Mouse (Mus musculus) heart, embryonic 13.5 days (tissue): ENCODE data around the gene Snx29. TPM values are rescaled to one million over a fixed set of nuclear protein-coding genes. Genes with fewer than 3 reads are reported as not detected.

Experiments used
- ATAC-seq: fragments of 200-750 bp; cut with Nextera tagmentation; 2 replicates; pipeline ENCODE4 v1.8.0; 2017; ENCODE audit warnings: moderate TSS enrichment; ENCODE audit not compliant: insufficient number of reproducible peaks, low FRiP score, low TSS enrichment; ENCODE audit errors: extremely low read depth
- H3K27ac ChIP-seq: fragments of 300-500 bp; sonication (generic); replicated peaks from 2 replicates; pipeline ENCODE4 v1.5.1; 2015; ENCODE audit warnings: moderate library complexity, mild to moderate bottlenecking, inconsistent platforms
- H3K27me3 ChIP-seq: fragments of 300-500 bp; sonication (generic); replicated peaks from 2 replicates; pipeline ENCODE4 v1.6.1; 2015; ENCODE audit warnings: mild to moderate bottlenecking, inconsistent platforms
- H3K36me3 ChIP-seq: fragments of 300-500 bp; sonication (generic); 2 replicates; pipeline ENCODE4 v1.6.1; 2015; ENCODE audit warnings: mild to moderate bottlenecking, inconsistent platforms
- H3K4me1 ChIP-seq: fragments of 300-500 bp; sonication (generic); 2 replicates; pipeline ENCODE4 v1.6.1; 2015; ENCODE audit warnings: inconsistent platforms
- H3K4me2 ChIP-seq: fragments of 300-500 bp; sonication (generic); 2 replicates; pipeline ENCODE4 v1.6.1; 2015; ENCODE audit warnings: inconsistent platforms, mild to moderate bottlenecking, moderate library complexity
- H3K4me3 ChIP-seq: fragments of 300-500 bp; sonication (generic); 2 replicates; pipeline ENCODE4 v1.5.1; 2015; ENCODE audit warnings: moderate library complexity, mild to moderate bottlenecking, inconsistent platforms
- H3K9ac ChIP-seq: fragments of 300-500 bp; sonication (generic); 2 replicates; pipeline ENCODE4 v1.6.1; 2015; ENCODE audit warnings: inconsistent platforms, mild to moderate bottlenecking, moderate library complexity
- H3K9me3 ChIP-seq: fragments of 300-500 bp; sonication (generic); 2 replicates; pipeline ENCODE4 v1.6.1; 2016; ENCODE audit warnings: inconsistent platforms
- WGBS: fragments of 180-500 bp; shearing (Covaris S2); methylation state at CpG from one replicate; pipeline ENCODE4 v1.1.7; 2015; ENCODE audit warnings: mixed read lengths; 5-methylcytosine and 5-hydroxymethylcytosine counted together
- polyA plus RNA-seq: library from polyadenylated mRNA; unstranded; fragments of >200 nt; fragmentation: Nextera tagmentation; extraction: Ambion mirVana; gene quantifications from 2 replicates; pipeline ENCODE4 v1.2.1, GENCODE M21; 2015

Snx29 gene
- polyA plus RNA-seq, 1 experiment from 2014 or later, result 6.0 TPM

DNA sequence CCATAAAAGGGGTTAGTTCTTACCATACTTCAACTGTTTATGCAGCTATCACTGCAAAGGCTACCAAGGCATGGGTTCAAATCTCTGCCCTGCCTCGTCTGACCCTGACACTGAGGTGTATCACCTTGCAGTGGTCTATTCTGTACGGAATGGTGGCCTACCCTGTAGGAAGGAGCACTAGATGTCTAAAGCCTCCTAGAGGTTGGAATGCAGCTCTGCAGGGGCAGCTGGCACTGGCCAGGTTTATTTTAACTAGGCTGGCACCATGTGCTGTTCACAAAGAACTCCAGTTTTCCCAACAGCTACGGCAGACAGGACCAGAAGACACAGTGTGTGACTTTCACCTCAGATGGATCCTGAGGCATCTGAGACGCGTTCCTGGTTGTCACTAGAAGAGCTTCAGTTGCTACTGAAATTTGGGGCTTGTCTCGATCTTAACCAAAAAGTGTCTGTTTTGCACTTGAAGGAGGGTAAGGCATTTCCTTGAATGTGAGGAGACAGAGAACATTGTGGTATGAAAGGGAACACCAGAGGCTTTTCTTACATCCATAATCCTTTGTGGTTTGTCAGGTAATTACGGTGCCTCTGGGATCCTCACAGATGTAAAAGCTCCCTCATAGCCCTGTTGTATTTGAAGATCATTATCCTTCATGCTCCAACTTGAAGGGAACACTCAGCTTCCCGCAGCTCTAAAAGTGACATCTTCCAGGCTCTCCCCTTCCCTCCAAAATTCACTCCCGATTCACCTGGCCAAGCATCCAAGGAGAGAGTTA, 305.3 kb downstream of the Snx29 start:
- no peaks in the 10 kb centered on the region for H3K36me3 ChIP-seq
- no peaks in the 10 kb centered on the region for H3K27me3 ChIP-seq
- 0 out of 2 replicates have a peak, but pooled peaks cover 5% of the 10 kb centered on the region for H3K4me1 ChIP-seq
- no peak overlapping the region for H3K4me3 ChIP-seq
- no peak overlapping the region for H3K9ac ChIP-seq
- H3K4me2 ChIP-seq, result no peak overlapping the region
- H3K27ac ChIP-seq, result no peak overlapping the region
- no peak for ATAC-seq
- H3K9me3 ChIP-seq, result no peaks in the 10 kb centered on the region
- 76% methylated on average over 9 of the region's 9 CpGs for WGBS

DNA sequence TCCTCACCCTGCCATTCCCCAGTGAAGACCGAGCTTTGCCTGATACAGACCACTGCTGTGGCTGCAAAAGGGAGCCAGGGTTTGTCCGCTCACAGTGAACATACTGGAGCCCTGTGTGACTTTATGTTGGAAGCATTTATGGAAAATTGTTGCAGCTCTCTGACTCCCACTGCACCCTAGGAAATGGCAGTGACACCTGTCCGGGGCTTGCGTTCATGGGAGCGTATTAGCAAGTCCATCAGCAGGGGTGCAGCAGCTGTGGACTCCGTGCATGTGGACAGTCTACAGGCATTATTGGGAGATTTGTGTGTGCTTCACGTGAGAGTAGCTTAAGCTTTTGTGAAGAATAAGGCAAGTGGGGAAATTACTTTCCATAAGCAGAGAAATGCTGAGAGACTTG, 307.0 kb downstream of the Snx29 start:
- ATAC-seq, result no peak
- H3K4me1 ChIP-seq, result 0 out of 2 replicates have a peak, but pooled peaks cover 5% of the 10 kb centered on the region
- H3K27ac ChIP-seq, result no peak overlapping the region
- H3K36me3 ChIP-seq, result no peaks in the 10 kb centered on the region
- H3K4me3 ChIP-seq, result no peak overlapping the region
- no peak overlapping the region for H3K4me2 ChIP-seq
- H3K27me3 ChIP-seq, result no peaks in the 10 kb centered on the region
- no peaks in the 10 kb centered on the region for H3K9me3 ChIP-seq
- 85% methylated on average over 7 of the region's 7 CpGs for WGBS
- no peak overlapping the region for H3K9ac ChIP-seq

DNA sequence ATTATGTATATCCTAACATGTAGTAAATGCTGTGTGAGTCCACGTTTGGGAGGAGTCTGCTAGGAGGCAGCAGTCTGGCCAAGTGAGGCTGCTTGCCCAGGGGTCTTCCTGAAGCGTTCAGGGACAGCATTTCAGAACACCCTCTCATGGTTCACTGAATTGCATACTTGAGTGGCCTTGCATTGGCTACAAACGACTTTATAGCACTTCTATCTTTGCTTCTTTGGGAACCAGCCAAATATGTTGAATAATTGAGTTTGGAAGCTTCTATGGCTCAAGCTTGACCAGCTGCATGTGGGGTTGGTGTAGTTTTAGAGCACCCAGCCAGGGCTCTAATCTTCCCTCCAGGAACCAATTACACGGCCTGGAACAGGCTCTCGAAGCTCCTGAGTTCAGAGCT, 307.8 kb downstream of the Snx29 start:
- Histone ChIP-seq H3K36me3 (no peaks in the 10 kb centered on the region), H3K9me3 (no peaks in the 10 kb centered on the region), H3K4me1 (0 out of 2 replicates have a peak, but pooled peaks cover 5% of the 10 kb centered on the region), H3K27ac (no peak overlapping the region), H3K4me3 (no peak overlapping the region), H3K9ac (no peak overlapping the region), H3K27me3 (no peaks in the 10 kb centered on the region), H3K4me2 (no peak overlapping the region)
- no peak for ATAC-seq
- WGBS, result 48% methylated on average over 5 of the region's 5 CpGs

DNA sequence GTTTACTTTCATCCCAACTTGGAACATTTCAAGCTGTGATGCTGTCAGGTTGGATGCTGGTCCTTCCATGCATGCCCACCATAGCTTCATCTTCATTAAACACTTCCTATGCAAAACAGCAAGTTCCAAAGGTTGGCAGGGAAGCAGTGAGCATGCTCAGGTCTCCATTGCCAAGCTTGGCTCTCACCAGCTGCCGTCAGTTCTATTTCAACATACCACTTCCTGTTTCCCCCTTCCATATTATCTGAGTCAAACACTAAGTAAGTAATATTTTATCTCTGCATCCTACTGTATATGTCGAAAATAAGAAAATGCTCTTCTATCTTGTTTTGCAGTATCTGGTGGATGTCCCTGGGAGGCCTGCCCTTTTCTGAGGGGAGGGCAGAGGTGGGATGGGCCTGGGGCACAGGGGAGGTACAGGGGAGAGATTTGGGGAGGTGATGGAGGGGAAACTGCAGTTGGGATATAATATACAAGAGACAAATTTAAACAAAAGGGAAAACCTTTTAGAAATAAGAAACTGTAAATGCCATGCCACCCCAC, 309.6 kb downstream of the Snx29 start:
- Histone ChIP-seq H3K9ac (no peak overlapping the region), H3K27ac (no peak overlapping the region), H3K9me3 (no peaks in the 10 kb centered on the region), H3K27me3 (no peaks in the 10 kb centered on the region), H3K4me1 (peaks cover 17% of the 10 kb centered on the region), H3K4me2 (no peak overlapping the region), H3K36me3 (no peaks in the 10 kb centered on the region), H3K4me3 (no peak overlapping the region)
- 50% methylated on average over 2 of the region's 2 CpGs for WGBS
- no peak for ATAC-seq

DNA sequence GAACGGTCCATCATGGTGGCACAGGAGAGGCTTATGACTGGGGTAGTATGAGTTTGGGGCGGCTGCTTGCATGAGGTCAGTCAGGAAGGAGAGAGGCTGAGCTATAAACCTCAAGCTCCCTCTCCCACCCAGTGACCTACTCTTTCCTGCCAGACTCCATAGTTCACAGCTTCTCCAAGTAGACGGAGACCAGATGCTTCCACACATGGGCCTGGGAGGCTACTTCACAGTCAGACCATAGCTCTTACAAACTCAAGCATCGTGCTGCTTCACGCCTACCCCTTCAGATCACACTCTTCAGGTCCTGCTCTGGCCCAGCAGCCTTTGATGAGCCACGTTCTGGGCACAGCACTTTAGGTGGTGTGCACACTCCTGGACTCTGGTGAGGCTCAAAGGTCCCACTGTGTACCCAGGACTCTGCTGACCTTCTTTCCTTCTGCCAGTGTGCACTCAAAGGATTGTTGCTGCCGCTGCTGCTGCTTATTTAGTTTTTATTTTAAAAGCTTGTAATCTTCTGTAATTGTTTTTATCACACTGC, 313.6 kb downstream of the Snx29 start:
- WGBS, result 64% methylated on average over 7 of the region's 7 CpGs

DNA sequence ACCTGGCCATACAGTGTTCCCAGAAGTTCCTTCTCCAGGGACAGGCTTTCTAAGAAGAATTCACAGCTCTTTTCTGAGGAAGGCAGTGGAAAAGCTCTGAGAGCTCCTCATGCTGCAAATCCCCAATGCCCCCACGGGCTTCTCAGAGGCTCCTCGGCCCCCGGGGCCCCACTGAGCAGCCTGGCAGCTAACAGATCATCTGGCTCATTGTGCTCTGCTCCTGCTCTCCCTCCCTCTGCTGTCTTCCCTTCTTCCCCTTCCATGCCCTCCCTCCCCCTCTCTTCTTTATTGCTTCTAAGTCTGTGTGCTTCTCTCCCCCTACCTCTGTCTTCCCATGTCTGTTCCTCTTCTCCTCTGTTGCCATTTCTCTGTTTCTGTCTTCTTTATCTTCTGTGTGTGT, 314.2 kb downstream of the Snx29 start:
- 10% methylated on average over 3 of the region's 3 CpGs for WGBS
- H3K9me3 ChIP-seq, result no peaks in the 10 kb centered on the region
- H3K4me3 ChIP-seq, result no peak overlapping the region
- H3K36me3 ChIP-seq, result no peaks in the 10 kb centered on the region
- H3K27ac ChIP-seq, result no peak overlapping the region
- peak overlapping the region; percentile 42; the same call in 1 of the 2 replicates for H3K9ac ChIP-seq
- H3K27me3 ChIP-seq, result no peaks in the 10 kb centered on the region
- no peak overlapping the region for H3K4me2 ChIP-seq
- H3K4me1 ChIP-seq, result peaks cover 12% of the 10 kb centered on the region
- ATAC-seq, result no peak

More for the DNA sequence above, 313.6 kb downstream of the Snx29 start:
- Histone ChIP-seq H3K9ac (peak overlapping the region; percentile 42; the same call in 1 of the 2 replicates), H3K4me2 (no peak overlapping the region), H3K4me3 (no peak overlapping the region), H3K27me3 (no peaks in the 10 kb centered on the region), H3K9me3 (no peaks in the 10 kb centered on the region), H3K36me3 (no peaks in the 10 kb centered on the region), H3K27ac (no peak overlapping the region), H3K4me1 (peaks cover 12% of the 10 kb centered on the region)
- no peak for ATAC-seq

DNA sequence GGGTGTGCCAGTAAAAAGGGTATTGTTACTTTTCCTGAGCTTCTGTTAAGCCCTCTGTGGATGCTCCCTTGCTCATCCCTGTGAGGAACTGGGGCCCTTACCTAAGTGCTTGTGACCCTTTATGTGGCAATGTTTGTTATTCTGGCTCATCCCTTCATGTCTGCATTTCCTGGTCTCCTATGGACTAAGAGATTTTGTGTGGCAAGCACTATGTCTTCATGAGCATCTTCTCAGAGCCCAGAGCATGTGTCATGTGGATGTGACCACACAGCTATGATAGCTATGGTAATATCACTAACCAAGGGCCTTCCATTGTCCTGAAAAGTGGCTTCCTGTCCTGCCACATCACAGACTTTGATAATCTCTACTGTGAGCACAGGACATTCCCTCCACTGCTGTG, 315.1 kb downstream of the Snx29 start:
- H3K27me3 ChIP-seq, result no peaks in the 10 kb centered on the region
- H3K27ac ChIP-seq, result no peak overlapping the region
- no peak for ATAC-seq
- H3K4me1 ChIP-seq, result peaks cover 17% of the 10 kb centered on the region
- no peaks in the 10 kb centered on the region for H3K36me3 ChIP-seq
- no peak overlapping the region for H3K9ac ChIP-seq
- no peak overlapping the region for H3K4me2 ChIP-seq
- no peak overlapping the region for H3K4me3 ChIP-seq
- no peaks in the 10 kb centered on the region for H3K9me3 ChIP-seq

DNA sequence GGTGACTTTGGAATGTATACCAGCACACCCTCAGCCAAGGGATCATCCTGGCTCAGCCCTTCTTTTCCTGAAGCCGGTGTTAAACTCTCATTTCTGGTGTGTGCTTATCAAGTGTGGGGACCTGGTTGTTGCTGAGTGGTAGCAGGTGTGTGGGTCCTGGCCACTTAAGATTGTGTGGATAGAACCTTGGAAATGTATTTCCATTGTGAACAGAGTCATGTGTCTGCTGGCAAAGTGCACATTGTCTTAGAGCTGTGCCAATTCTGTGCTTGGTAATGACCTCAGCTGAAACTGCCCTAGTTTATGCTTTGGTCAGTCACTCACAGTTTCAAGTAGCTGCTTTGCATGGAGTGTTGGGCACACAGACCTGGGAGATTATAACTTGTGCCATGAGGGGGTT, 316.0 kb downstream of the Snx29 start:
- Histone ChIP-seq H3K27me3 (no peaks in the 10 kb centered on the region), H3K4me2 (no peak overlapping the region), H3K27ac (no peak overlapping the region), H3K36me3 (no peaks in the 10 kb centered on the region), H3K9me3 (no peaks in the 10 kb centered on the region), H3K9ac (no peak overlapping the region), H3K4me3 (no peak overlapping the region), H3K4me1 (peaks cover 23% of the 10 kb centered on the region)
- no peak for ATAC-seq
- WGBS, result 24% methylated on average over 1 of the region's 1 CpGs

DNA sequence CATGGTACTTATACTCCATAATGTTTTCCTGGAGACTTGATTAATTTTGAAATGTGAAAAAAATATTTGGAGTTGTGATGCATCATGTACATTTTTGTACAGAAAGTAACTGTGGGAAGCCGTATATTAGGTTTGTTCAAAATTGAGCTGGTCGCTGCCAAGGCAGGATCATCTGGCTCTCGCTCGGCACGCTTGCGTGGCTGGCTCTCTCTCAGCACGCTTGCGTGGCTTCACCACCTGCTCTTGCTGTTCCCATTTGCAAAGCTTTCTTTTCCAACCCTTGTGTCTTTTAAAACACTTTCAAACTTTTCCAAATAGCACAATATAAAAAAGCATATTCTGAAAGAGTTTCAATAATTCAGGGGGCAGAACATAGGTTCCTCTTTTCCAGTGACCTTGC, 317.2 kb downstream of the Snx29 start:
- Histone ChIP-seq H3K36me3 (no peaks in the 10 kb centered on the region), H3K27me3 (no peaks in the 10 kb centered on the region), H3K4me1 (peaks cover 23% of the 10 kb centered on the region), H3K9me3 (no peaks in the 10 kb centered on the region), H3K4me3 (no peak overlapping the region), H3K4me2 (no peak overlapping the region), H3K9ac (no peak overlapping the region), H3K27ac (no peak overlapping the region)
- no peak for ATAC-seq
- 93% methylated on average over 8 of the region's 8 CpGs for WGBS

DNA sequence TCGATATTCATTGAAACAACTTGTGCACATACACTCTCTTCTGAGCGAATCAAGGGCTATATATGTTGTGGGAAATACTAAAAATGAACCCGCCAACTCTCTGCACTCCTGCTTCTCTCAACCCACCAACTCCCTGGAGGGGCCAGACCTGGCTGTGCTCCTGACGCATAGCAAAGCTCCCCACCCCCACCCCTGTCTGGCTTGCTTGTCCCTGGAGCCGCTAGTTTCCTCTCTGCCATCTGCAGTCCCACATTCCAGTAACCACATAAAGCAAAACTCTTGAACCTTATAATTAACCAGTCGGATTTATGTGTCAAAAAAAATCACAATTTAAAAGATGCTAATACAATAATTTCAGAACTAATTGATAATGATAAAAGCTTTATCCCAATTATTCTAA, 320.9 kb downstream of the Snx29 start:
- Histone ChIP-seq H3K9ac (no peak overlapping the region), H3K4me1 (peaks cover 15% of the 10 kb centered on the region), H3K4me3 (no peak overlapping the region), H3K27me3 (no peaks in the 10 kb centered on the region), H3K4me2 (no peak overlapping the region), H3K9me3 (no peaks in the 10 kb centered on the region), H3K27ac (no peak overlapping the region), H3K36me3 (no peaks in the 10 kb centered on the region)
- ATAC-seq, result no peak
- WGBS, result 44% methylated on average over 6 of the region's 6 CpGs

DNA sequence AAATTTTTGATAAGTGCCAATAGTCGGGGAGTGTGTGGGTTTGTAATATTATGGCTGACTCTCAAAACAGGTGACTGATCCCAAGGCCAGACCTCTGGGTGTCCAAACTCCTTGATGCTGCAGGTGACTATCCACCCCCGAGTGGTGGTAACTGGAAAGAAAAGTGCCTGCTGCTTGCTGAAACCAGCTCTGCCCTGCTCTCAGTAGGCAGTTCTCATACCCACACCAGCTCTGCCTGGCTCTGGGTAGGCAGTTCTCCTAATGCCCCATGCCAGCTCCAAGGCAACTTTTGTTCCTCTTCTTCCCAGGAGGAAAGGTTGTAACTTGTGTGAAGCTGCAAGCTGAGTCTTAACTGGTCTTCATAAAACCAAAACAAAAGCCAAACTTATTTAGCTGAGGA, 321.7 kb downstream of the Snx29 start:
- H3K9me3 ChIP-seq, result no peaks in the 10 kb centered on the region
- H3K36me3 ChIP-seq, result no peaks in the 10 kb centered on the region
- ATAC-seq, result no peak
- peaks cover 15% of the 10 kb centered on the region for H3K4me1 ChIP-seq
- 65% methylated on average over 2 of the region's 2 CpGs for WGBS
- no peak overlapping the region for H3K4me2 ChIP-seq
- no peak overlapping the region for H3K9ac ChIP-seq
- no peak overlapping the region for H3K27ac ChIP-seq
- no peak overlapping the region for H3K4me3 ChIP-seq
- H3K27me3 ChIP-seq, result no peaks in the 10 kb centered on the region

DNA sequence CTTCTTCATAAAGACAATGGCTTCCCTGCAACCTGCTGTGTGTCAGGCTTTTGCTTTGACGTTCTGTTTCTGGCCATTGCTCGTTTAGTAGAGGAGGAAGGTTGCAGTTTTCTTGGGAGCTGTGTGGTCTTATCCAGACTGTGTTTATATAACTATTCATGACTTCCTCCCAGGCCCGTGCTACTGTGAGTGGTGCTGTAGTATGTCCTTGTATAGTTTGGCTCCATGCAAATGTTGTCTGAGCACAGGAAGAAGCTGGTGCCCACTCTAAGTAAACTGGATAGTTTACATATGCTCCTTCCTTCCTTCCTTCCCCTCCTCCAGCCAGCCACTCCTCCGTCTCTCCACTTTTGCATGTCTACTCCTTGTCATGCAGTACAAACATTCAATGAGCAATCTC, 323.0 kb downstream of the Snx29 start:
- ATAC-seq, result no peak; the same call in 1 of the 2 replicates
- no peak overlapping the region for H3K4me2 ChIP-seq
- no peaks in the 10 kb centered on the region for H3K9me3 ChIP-seq
- no peaks in the 10 kb centered on the region for H3K27me3 ChIP-seq
- no peak overlapping the region for H3K4me3 ChIP-seq
- no peaks in the 10 kb centered on the region for H3K36me3 ChIP-seq
- H3K9ac ChIP-seq, result no peak overlapping the region
- 31% methylated on average over 4 of the region's 4 CpGs for WGBS
- no peak overlapping the region for H3K27ac ChIP-seq
- H3K4me1 ChIP-seq, result peaks cover 18% of the 10 kb centered on the region
